Mouse (Mus musculus): ENCODE results near the gene Calm3.

Calm3 gene

DNA sequence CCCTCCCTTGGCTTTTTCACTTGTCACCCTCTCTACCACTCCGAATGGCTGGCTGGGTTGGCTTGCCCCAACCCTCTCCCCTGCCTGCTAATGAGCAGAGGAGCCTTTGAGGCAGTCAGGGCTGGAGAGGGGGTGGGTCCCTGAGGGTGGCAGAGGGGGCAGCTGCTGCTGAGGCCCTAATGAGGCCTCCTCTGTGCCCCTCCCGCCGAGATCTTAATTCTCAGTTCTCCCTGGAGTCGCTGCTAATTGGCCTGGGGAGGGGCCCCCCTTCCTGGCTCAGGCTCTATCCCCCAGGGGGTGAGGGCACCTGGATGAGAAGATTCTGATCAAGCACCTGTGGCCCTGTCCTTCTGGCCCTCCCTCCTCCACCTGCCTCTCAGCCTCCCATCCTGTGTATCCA is 29.6 kb downstream of the Calm3 start:
- in situ Hi-C loops (cut with MboI; ENCODE audit: low sequenced_read_pairs) = no loop called here

GRCm38 (mm10) chr7:16893612-16894011 is 30.3 kb downstream of the Calm3 start:
- in situ Hi-C loops (cut with MboI; ENCODE audit: low sequenced_read_pairs) = no loop called here

- in situ Hi-C loops (cut with MboI; ENCODE audit: low sequenced_read_pairs) = no loop called here
Observed at GRCm38 (mm10) chr7:16892352-16892730, 31.6 kb downstream of the Calm3 start.

- in situ Hi-C loops (cut with MboI; ENCODE audit: low sequenced_read_pairs) = no loop called here
Observed at GRCm38 (mm10) chr7:16891641-16892351, 32.1 kb downstream of the Calm3 start, which contains the start of gene Gng8. TSS of gene Gng8 (plus strand) at chr7:16891786.

- in situ Hi-C loops (cut with MboI; ENCODE audit: low sequenced_read_pairs) = no loop called here
Observed at GRCm38 (mm10) chr7:16890944-16891343, 33.0 kb downstream of the Calm3 start.

DNA sequence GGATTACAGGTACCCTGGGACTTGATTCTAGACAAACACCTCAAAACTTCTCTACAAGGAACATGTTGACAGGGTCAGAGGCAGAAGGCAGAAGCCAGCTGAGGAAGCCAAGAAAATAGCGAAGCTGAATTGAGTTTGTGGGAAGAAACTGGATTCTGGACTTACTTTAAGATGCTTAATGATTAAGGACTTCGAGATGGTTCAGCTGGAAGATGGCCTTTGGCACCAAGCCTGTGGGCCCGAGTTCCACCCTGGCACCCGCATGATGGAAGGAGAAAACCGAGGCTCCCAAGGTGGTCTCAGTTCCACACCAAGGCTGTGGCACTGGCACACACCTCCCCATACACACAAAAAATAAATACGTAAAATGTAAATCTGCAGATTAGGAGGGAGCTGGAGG is 33.4 kb downstream of the Calm3 start:
- in situ Hi-C loops (cut with MboI; ENCODE audit: low sequenced_read_pairs) = no loop called here

- in situ Hi-C loops (cut with MboI; ENCODE audit: low sequenced_read_pairs) = no loop called here
Observed at GRCm38 (mm10) chr7:16885905-16886304, 38.0 kb downstream of the Calm3 start.

DNA sequence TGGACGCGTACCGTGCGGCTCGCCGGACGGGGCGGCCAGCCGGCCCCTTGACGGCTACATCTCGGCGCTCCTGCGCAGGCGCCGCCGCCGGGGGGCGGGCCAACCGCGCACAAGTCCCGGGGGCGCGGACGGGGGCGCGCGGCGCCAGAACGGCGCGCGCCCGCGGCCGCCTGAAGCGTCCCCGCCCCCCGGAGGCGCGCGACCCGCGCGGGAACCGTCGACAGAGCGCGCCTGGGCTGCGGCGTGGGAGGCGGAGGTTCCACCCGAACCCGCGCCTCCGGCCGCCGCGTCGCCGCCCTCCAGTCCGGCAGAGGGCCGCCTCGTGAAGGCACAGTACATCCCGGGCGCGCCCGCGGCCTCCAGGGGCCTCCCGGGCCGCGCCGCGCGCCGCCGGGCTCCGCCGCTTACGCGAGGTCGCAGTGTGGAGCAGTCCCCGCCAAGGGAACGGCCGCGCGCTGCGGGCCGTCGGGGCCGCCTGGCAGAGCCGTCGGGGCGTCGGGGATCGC is 38.6 kb downstream of the Calm3 start:
- in situ Hi-C loops (cut with MboI; ENCODE audit: low sequenced_read_pairs) = no loop called here

DNA sequence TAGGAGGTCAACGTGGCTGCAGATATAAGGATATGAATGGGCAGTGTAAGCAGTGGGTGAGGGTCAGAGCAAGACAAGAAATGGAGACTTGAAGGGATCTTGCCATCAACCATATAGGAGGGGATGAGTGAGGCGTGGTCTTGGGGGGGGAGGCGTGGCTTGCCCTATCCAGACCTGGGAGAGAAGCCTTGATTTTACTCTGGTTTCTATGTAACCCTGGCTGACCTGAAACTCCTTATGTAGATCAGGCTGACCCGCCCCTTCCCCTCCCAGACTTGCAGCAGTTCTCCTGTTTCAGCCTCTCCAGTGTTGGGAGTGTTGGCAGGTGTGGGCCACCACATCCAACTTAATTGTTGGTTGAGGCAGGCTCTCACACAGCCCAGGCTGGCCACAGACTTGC is 39.6 kb downstream of the Calm3 start:
- in situ Hi-C loops (cut with MboI; ENCODE audit: low sequenced_read_pairs) = no loop called here

DNA sequence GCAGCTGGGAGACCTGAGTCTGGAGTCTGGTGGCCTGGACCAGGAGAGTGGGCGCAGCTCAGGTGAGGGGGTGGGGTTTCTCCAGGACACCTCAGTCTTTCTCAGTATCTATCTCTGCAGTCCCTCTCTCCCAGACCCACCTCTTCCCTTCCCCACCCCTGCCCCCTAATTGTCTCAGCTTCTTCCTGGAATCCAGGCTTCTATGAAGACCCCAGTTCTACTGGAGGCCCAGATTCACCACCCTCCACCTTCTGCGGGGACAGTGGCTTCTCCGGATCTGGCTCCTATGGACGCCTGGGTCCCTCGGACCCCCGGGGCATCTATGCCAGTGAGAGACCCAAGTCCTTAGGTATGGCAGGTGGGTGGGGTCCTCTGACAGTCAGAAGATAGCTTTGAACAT is 40.8 kb downstream of the Calm3 start:
- in situ Hi-C loops (cut with MboI; ENCODE audit: low sequenced_read_pairs) = no loop called here

DNA sequence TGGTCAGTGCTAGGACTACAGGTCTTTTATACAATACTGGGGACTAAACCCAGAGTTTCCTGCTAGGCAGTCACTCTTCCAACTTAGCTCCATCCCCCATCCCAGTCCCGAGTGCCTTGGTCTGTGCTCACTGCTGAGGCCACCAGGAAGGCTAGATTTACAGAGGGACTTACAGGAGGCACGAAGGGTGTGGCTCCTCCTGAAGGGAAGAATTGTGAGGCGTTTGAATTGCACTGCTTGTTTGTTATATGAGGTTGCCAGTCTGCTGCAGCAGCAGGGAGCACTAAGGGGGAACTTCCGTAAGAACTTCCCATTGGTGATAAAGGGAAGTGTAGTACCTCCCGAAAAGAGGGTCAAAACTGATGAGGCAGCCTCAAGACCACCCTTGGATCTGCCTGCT is 43.3 kb downstream of the Calm3 start:
- in situ Hi-C loops (cut with MboI; ENCODE audit: low sequenced_read_pairs) = no loop called here

DNA sequence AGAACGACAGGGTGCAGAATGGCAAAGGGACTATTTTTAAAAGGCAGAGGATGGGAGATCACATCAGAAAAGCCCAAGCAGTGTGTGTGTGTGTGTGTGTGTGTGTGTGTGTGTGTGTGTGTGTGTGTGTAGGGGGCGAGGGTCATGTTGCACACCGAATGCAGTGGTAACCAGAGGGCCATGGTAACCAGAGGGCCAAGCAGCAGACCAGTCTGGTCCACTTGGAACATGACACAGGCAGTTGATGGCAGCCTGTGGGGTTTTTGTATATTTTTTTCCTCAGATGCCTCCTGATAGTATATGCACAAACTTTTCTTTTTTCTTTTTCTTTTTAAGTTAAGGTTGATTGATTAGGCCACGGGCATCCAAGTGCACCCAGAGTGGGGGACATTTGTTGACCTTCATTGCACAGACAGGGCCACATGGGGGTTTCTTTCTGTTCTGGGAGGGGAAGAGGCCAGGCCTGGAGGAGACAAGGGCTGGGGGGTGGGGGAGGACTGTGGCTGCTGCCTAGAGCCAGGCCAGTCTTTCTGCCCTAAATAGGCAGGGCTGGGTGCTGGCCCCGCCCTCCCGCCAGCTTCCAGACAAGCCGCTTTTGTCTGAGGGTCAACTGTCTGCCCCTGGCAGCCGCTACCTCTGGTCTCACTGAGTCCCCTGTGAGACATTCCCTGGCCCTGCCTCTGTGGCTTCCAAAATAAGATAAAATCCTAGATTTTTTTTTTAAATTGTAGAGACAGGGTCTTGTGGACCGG is 43.9 kb downstream of the Calm3 start:
- in situ Hi-C loops (cut with MboI; ENCODE audit: low sequenced_read_pairs) = no loop called here

DNA sequence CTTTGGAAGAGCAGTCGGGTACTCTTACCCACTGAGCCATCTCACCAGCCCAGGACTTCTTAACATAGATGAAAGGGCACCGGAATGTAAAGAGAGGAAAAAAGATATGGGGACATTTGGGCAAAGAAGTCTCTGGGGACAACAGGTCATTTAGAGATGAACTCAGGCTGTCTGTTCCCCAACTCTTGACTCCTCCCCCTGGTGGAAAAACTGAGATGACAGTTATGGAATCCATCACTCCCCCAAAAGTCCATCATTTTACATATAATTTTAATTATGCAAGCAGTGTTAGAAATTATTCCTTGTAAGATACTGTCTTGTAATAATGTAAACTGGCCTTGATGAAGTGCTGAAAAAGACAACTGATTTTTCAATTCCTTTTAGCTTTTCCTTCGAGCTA is 46.2 kb downstream of the Calm3 start:
- in situ Hi-C loops (cut with MboI; ENCODE audit: low sequenced_read_pairs) = no loop called here

DNA sequence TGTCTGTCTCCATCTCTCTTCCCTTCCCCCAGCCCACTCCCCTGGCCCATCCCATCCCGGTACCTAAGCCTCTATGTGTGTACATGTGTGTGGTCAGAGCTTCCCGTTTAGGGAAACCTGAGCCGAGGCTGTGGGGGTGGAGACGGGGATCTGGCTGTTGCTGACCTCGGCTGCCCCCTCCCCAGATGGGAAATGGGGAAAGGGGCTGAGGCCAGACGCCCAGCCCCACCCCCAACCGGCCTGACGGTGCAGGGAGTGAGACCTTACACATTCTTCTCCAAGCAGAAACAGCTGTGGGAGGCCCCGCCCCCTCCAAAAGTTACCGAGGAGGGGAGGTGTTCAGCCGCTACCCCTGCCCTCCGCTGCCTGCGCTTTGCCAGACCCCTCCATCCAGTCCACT is 47.3 kb downstream of the Calm3 start:
- in situ Hi-C loops (cut with MboI; ENCODE audit: low sequenced_read_pairs) = no loop called here

GRCm38 (mm10) chr7:16876006-16876405 is 47.9 kb downstream of the Calm3 start:
- in situ Hi-C loops (cut with MboI; ENCODE audit: low sequenced_read_pairs) = no loop called here

- in situ Hi-C loops (cut with MboI; ENCODE audit: low sequenced_read_pairs) = no loop called here
Observed at GRCm38 (mm10) chr7:16875326-16875725, 48.6 kb downstream of the Calm3 start.

GRCm38 (mm10) chr7:16875310-16875325 is 48.8 kb downstream of the Calm3 start, which contains the start of gene Dact3:
TSS of gene Dact3 (plus strand) at chr7:16875317.
- in situ Hi-C loops (cut with MboI; ENCODE audit: low sequenced_read_pairs) = no loop called here

- in situ Hi-C loops (cut with MboI; ENCODE audit: low sequenced_read_pairs) = no loop called here
Observed at GRCm38 (mm10) chr7:16874756-16875309, 49.1 kb downstream of the Calm3 start.

DNA sequence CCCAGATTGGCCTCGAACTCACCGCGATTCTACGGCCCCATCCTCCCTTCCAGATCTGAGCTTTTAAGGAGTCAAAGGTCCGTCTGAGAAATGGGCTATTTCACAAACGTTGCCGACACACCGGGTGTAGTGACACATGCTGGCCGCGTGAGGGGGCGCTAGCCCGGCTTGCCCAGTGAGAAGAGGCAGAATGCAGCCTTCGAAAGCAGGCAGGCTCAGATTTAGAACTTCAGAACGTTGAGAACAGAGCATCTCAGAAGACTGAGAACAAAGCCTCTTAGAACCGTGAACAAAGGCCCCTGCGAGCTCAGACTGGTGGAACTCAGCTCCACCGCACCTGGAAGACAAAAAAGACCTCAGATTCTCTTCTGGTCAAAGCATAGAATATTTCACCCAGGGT is 49.7 kb downstream of the Calm3 start:
- in situ Hi-C loops (cut with MboI; ENCODE audit: low sequenced_read_pairs) = no loop called here

DNA sequence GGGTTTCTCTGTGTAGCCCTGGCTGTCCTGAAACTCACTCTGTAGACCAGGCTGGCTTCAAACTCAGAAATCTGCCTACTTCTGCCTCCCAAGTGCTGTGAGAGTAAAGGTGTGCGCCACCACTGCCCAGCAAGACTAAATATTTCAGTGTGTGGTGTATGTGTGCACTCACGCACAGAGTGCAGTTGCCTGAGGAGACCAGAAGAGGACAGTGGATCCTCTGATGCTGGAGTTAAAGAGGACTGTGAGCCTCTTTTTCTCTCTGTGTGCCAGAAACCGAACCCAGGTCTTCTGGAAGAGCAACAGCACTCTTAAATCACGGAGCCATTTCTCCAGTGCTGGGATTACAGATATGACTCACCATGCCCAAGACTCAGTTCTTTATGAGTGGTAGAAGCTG is 50.5 kb downstream of the Calm3 start:
- in situ Hi-C loops (cut with MboI; ENCODE audit: low sequenced_read_pairs) = no loop called here

DNA sequence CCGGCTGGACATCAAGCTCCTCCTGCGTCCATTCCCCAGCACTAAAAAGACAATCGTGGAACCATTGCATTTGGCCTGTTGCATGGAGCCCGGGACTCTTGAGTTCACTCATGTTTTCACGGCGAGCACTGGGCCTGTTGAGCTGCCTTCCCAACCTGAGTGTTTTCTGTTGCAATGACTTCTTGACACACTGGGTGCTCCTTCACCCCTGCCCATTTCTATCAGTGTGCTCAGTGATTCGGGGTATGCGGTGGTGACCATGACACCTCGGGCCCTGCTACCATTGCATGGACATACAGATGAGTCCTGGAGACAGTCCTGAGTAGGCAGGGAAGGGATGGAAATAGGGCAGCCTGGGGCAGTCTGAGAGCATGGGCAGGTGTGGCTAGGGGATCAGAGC is 51.4 kb downstream of the Calm3 start:
- in situ Hi-C loops (cut with MboI; ENCODE audit: low sequenced_read_pairs) = no loop called here

DNA sequence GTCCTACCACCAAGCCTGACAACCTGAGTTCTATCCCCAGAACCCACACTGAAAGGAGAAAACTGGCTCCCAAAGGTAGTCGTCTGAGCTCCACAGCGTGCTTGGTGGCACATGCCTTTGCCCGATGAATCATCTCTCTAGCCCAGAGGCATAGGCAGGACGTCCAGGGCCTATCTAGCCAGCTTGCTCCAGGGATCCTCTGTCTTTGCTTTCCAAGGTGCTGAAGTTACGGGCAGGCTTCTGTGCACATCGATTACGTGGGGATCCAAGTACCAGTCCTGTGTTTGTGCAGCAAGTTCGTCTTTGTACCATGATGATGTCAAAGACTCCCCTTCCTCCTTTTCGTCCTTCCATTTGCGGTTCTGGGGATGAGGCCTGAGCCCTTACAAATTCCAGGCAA is 52.3 kb downstream of the Calm3 start:
- in situ Hi-C loops (cut with MboI; ENCODE audit: low sequenced_read_pairs) = no loop called here

DNA sequence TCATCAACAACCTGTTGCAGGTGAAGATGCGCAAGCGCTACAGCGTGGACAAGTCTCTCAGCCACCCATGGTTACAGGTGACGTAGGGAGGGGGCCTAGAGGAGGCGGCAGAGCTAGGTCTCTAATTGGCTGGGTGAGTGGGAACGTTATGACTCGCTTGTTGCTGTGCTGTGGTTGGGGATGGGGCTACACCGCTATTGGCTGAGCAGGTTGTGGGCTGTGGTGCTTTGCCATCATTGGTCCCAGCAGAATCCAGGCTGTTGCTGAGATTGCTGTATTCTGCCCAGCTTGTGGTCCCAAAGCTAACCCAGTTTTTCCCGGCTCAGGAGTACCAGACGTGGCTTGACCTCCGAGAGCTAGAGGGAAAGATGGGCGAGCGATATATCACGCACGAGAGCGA is 54.4 kb downstream of the Calm3 start:
- in situ Hi-C loops (cut with MboI; ENCODE audit: low sequenced_read_pairs) = no loop called here
